In the genomic region with DNA sequence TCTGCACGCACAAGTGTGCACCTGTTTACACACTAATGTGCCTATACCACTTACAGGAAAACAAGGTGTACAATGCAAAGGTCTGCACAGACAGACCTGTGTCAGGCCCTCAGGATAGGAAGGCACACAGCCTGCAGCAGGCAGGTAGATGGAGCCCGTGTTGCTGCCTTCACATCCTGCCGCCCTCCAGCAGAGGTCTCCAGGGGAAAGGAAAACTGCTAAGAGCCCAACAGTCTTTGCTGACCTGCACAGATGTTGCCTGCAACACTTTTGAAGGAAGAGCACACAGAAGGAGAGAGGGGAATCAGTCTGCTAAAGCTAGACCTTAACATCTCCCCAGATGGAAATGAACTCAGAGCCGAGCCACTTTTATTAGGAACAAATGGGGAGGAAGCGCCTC, we compare ENCODE assay signal across 9 mouse cellular contexts. TPM values are rescaled to one million over a fixed set of nuclear protein-coding genes. Genes with fewer than 3 reads are reported as not detected.
DNase-seq lines count a peak whose midpoint lies in the region; ATAC-seq and TF ChIP-seq lines count a peak whose summit lies in the region.
"Had no signal": no experiment of that assay in that cellular context is flagged by ENCODE, and none has a peak within 500 bp of the region (broad histone marks: within the 10 kb centered on the region; RNA-seq: fewer than 3 reads in every experiment).

No protein-coding gene starts in this region.

- no peak overlapping the region for H3K27ac ChIP-seq in gastrocnemius, adult 2 months
- H3K27ac ChIP-seq: limb, embryonic 15.5 days had no signal

- DNase-seq in gastrocnemius, adult 2 months = peak; percentile 37
- DNase-seq in gastrocnemius, adult 18-20 months (ENCODE audit: low spot score) = no peak
- DNase-seq in A20 (ENCODE audit: low read depth, low spot score) (peak; percentile 65), adipocyte (ENCODE audit: low spot score) (no peak)
- peak; percentile 33 to 59 for DNase-seq in kidney, adult 8-10 months
- peak; percentile 63 for DNase-seq in retina, embryonic 14.5 days (ENCODE audit: low spot score)
- DNase-seq in right cerebral cortex, adult 2 months (ENCODE audit: low spot score in 2 of 2) = no peak

- ATAC-seq in common myeloid progenitor, adult 5-6 weeks (replicated peaks; ENCODE audit: low read depth, poor library complexity, severe bottlenecking) = 0 out of 2 replicates have a peak, but pooled peaks have one; percentile 39

- TF ChIP-seq CTCF in gastrocnemius, adult 2 months (IDR thresholded peaks at IDR 0.05) = peak; percentile 56

- no peak overlapping the region for H3K4me3 ChIP-seq in gastrocnemius, adult 2 months
- H3K4me3 ChIP-seq: limb, embryonic 15.5 days had no signal

- intact Hi-C loops in gastrocnemius, adult 2 months (cut with DNase I) = no loop called here

RNA-seq across cellular contexts. Expression of gene Bcl2l11, which starts 47.0 kb away (rescaled TPM):
- total RNA-seq in gastrocnemius, adult 2 months (2021) = 1 to 10 TPM; 5.1 to 9.0 TPM
- total RNA-seq in gastrocnemius, adult 18-20 months (2021) = 1 to 10 TPM; 5.4 to 9.9 TPM
- total RNA-seq in common myeloid progenitor, adult 5-6 weeks (2017) = 23.3 and 38.6 TPM in 2 replicates

Comparison
In these comparisons a context has a peak if more than half of its experiments do, and no peak if none do; other contexts are left out.
1. DNase-seq: peak in gastrocnemius, adult 2 months (single experiment), A20 (single experiment), kidney, adult 8-10 months (2 of 2) and retina, embryonic 14.5 days (single experiment); none in gastrocnemius, adult 18-20 months (single experiment), adipocyte (single experiment) and right cerebral cortex, adult 2 months (0 of 2).